Mouse (Mus musculus): ENCODE data around the gene Slc1a7. TPM values are rescaled to one million over a fixed set of nuclear protein-coding genes. Genes with fewer than 3 reads are reported as not detected.

Slc1a7 gene
- polyA plus RNA-seq, 1 experiment from 2014 or later, result not detected

DNA sequence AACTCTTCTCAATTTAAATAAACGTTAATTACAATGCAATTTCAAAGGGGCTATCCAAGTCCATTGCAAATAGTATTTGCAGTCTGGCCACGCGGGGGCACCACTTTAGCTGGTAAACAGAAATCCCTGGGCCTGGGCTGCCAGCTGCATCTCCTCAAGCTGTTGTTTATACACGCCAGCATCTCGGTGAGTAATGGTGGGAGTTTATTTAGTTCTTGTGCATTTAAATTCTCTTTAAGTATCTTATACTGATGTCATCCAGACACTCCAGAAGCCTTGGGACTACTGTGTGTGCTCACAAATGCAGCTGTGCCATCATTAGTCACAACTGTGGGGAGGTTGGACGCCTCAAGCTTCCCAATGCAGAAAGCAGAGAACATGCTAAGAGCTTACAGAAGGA is 30.8 kb upstream of the Slc1a7 start:
- no peaks in the 10 kb centered on the region for H3K4me1 ChIP-seq
- H3K36me3 ChIP-seq, result no peaks in the 10 kb centered on the region
- no peak overlapping the region for H3K9ac ChIP-seq
- no peaks in the 10 kb centered on the region for H3K27me3 ChIP-seq
- H3K27ac ChIP-seq, result no peak overlapping the region
- 24% methylated on average over 6 of the region's 6 CpGs for WGBS
- no peak for ATAC-seq (ENCODE audit: insufficient number of reproducible peaks, insufficient read depth, low FRiP score, low TSS enrichment)
- H3K9me3 ChIP-seq, result no peaks in the 10 kb centered on the region
- no peak overlapping the region for H3K4me2 ChIP-seq (replicated peaks)
- no peak overlapping the region for H3K4me3 ChIP-seq

DNA sequence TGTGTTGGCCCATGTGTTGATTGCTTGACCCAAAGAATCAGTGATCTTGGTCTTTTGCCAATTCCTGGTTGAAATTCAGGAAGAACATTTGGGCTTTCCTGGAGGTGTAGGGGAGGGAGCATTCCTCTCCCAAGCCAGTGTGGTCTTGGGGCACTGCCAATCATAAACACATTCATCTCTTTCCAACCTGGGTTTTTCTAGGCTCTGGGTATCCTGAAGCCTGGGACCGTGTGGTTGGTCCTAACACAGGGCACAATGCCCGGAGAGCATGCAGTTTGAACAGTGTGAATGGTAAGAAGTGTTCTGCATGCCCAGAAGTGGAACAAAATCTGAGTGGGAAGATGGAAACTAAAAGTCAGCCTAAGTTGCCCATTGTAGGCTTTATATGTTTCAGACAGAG is 30.0 kb upstream of the Slc1a7 start:
- Histone ChIP-seq H3K9ac (no peak overlapping the region), H3K27ac (no peak overlapping the region), H3K4me1 (no peaks in the 10 kb centered on the region), H3K4me2 (replicated peaks) (no peak overlapping the region), H3K27me3 (no peaks in the 10 kb centered on the region), H3K4me3 (no peak overlapping the region), H3K9me3 (no peaks in the 10 kb centered on the region), H3K36me3 (no peaks in the 10 kb centered on the region)
- no peak for ATAC-seq (ENCODE audit: insufficient number of reproducible peaks, insufficient read depth, low FRiP score, low TSS enrichment)
- WGBS, result 90% methylated on average over 2 of the region's 2 CpGs

GRCm38 (mm10) chr4:107942741-107943140 is 25.4 kb upstream of the Slc1a7 start:
- Histone ChIP-seq H3K36me3 (no peaks in the 10 kb centered on the region), H3K27ac (no peak overlapping the region), H3K4me2 (replicated peaks) (no peak overlapping the region), H3K4me3 (no peak overlapping the region), H3K9ac (no peak overlapping the region), H3K9me3 (no peaks in the 10 kb centered on the region), H3K27me3 (no peaks in the 10 kb centered on the region), H3K4me1 (no peaks in the 10 kb centered on the region)
- ATAC-seq (ENCODE audit: insufficient number of reproducible peaks, insufficient read depth, low FRiP score, low TSS enrichment), result no peak
- 92% methylated on average over 7 of the region's 7 CpGs for WGBS

- no peak for ATAC-seq (ENCODE audit: insufficient number of reproducible peaks, insufficient read depth, low FRiP score, low TSS enrichment)
- no peaks in the 10 kb centered on the region for H3K27me3 ChIP-seq
- no peak overlapping the region for H3K27ac ChIP-seq
These were observed 24.0 kb upstream of the Slc1a7 start for GRCm38 (mm10) chr4:107944141-107944540.

GRCm38 (mm10) chr4:107949918-107950317 is 18.2 kb upstream of the Slc1a7 start:
- Histone ChIP-seq H3K36me3 (no peaks in the 10 kb centered on the region), H3K9ac (no peak overlapping the region), H3K9me3 (no peaks in the 10 kb centered on the region), H3K27me3 (no peaks in the 10 kb centered on the region), H3K4me3 (no peak overlapping the region), H3K27ac (no peak overlapping the region), H3K4me1 (no peaks in the 10 kb centered on the region), H3K4me2 (replicated peaks) (no peak overlapping the region)
- 77% methylated on average over 4 of the region's 4 CpGs for WGBS
- ATAC-seq (ENCODE audit: insufficient number of reproducible peaks, insufficient read depth, low FRiP score, low TSS enrichment), result no peak

More at GRCm38 (mm10) chr4:107944141-107944540, 24.0 kb upstream of the Slc1a7 start:
- Histone ChIP-seq H3K4me1 (no peaks in the 10 kb centered on the region), H3K9me3 (no peaks in the 10 kb centered on the region), H3K4me2 (replicated peaks) (no peak overlapping the region), H3K36me3 (no peaks in the 10 kb centered on the region), H3K9ac (no peak overlapping the region), H3K4me3 (no peak overlapping the region)
- WGBS, result 83% methylated on average over 2 of the region's 2 CpGs

- Histone ChIP-seq H3K9me3 (no peaks in the 10 kb centered on the region), H3K4me1 (peaks cover 5% of the 10 kb centered on the region; the same call in 1 of the 2 replicates), H3K4me3 (no peak overlapping the region), H3K9ac (no peak overlapping the region), H3K27ac (no peak overlapping the region), H3K36me3 (no peaks in the 10 kb centered on the region), H3K27me3 (no peaks in the 10 kb centered on the region), H3K4me2 (replicated peaks) (no peak overlapping the region)
- ATAC-seq (ENCODE audit: insufficient number of reproducible peaks, insufficient read depth, low FRiP score, low TSS enrichment), result no peak
These were observed 15.3 kb upstream of the Slc1a7 start for GRCm38 (mm10) chr4:107952845-107953244.

- Histone ChIP-seq H3K27ac (no peak overlapping the region), H3K4me2 (replicated peaks) (no peak overlapping the region), H3K27me3 (no peaks in the 10 kb centered on the region), H3K4me1 (peaks cover 9% of the 10 kb centered on the region; the same call in 1 of the 2 replicates), H3K9ac (no peak overlapping the region), H3K9me3 (no peaks in the 10 kb centered on the region), H3K4me3 (no peak overlapping the region), H3K36me3 (no peaks in the 10 kb centered on the region)
- 60% methylated on average over 5 of the region's 5 CpGs for WGBS
- ATAC-seq (ENCODE audit: insufficient number of reproducible peaks, insufficient read depth, low FRiP score, low TSS enrichment), result no peak
These were observed 12.4 kb upstream of the Slc1a7 start for GRCm38 (mm10) chr4:107955691-107956090.

GRCm38 (mm10) chr4:107958487-107958886 is 9.6 kb upstream of the Slc1a7 start:
- no peaks in the 10 kb centered on the region for H3K36me3 ChIP-seq
- no peak overlapping the region for H3K9ac ChIP-seq
- ATAC-seq (ENCODE audit: insufficient number of reproducible peaks, insufficient read depth, low FRiP score, low TSS enrichment), result no peak
- WGBS, result 62% methylated on average over 7 of the region's 7 CpGs
- no peak overlapping the region for H3K27ac ChIP-seq
- no peak overlapping the region for H3K4me2 ChIP-seq (replicated peaks)
- H3K27me3 ChIP-seq, result no peaks in the 10 kb centered on the region
- H3K4me1 ChIP-seq, result peaks cover 25% of the 10 kb centered on the region
- H3K4me3 ChIP-seq, result no peak overlapping the region
- no peaks in the 10 kb centered on the region for H3K9me3 ChIP-seq

GRCm38 (mm10) chr4:107962044-107962732 is 5.9 kb upstream of the Slc1a7 start:
- H3K27ac ChIP-seq, result no peak overlapping the region
- H3K36me3 ChIP-seq, result no peaks in the 10 kb centered on the region
- ATAC-seq (ENCODE audit: insufficient number of reproducible peaks, insufficient read depth, low FRiP score, low TSS enrichment), result peak; percentile 28; the same call in 1 of the 2 replicates
- H3K9ac ChIP-seq, result no peak overlapping the region
- H3K9me3 ChIP-seq, result no peaks in the 10 kb centered on the region
- 58% methylated on average over 11 of the region's 11 CpGs for WGBS
- H3K4me1 ChIP-seq, result peaks cover 20% of the 10 kb centered on the region
- no peaks in the 10 kb centered on the region for H3K27me3 ChIP-seq
- H3K4me3 ChIP-seq, result no peak overlapping the region
- H3K4me2 ChIP-seq (replicated peaks), result no peak overlapping the region

DNA sequence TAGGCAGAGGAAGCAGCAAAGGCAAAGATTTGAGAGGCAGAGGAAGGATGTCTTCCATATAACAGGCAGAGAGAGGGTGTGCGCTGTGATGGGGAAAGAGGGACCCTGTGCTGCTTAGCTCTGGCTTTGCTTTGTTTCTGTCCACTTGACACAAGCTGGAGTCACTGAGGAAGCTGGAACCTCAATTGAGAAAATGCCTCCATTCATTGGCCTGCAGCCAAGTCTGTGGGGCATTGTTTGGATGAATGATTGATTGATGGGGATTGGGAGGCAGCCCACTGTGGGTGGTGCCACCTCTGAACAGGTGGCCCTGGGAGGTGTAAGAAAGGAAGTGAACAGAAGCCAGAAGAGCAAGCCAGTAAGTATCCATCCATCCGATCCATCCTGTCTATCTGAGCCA is 5.3 kb upstream of the Slc1a7 start:
- H3K27me3 ChIP-seq, result no peaks in the 10 kb centered on the region
- H3K9ac ChIP-seq, result no peak overlapping the region
- ATAC-seq (ENCODE audit: insufficient number of reproducible peaks, insufficient read depth, low FRiP score, low TSS enrichment), result no peak
- 84% methylated on average over 2 of the region's 2 CpGs for WGBS
- no peaks in the 10 kb centered on the region for H3K36me3 ChIP-seq
- H3K4me2 ChIP-seq (replicated peaks), result no peak overlapping the region
- H3K4me1 ChIP-seq, result peaks cover 20% of the 10 kb centered on the region
- H3K27ac ChIP-seq, result no peak overlapping the region
- H3K4me3 ChIP-seq, result no peak overlapping the region
- no peaks in the 10 kb centered on the region for H3K9me3 ChIP-seq

DNA sequence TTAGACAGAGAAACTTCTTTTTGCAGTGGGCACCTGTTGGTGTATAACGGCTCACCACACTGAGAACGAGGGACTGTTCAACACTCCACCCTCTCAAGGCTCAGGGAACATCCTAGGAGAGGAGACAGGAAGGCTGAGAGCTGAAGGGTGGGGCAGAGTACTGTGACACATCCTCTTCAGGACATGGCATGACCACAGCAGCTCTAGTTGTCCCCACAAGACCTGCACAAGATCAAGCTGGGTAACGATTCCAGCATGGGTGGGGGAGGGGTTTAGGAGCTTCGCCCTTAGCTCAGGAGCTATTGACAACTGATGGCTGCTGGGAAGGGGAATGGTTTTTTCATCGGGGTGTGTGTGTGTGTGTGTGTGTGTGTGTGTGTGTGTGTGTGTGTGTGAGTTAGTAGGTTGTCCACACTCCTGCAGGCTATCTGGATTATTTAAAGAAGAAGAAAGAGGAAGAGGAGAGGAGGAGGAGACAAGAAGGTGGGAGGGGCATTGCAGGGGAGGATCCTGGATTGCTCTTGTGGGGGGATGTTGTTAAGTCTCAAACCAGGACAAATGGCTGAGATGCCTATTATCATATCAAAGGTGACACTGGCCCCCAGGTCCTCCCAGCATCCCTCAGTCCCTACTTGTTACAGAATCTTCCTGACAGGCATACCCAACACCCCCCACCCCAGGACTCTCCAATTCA is 1.6 kb upstream of the Slc1a7 start:
- no peaks in the 10 kb centered on the region for H3K9me3 ChIP-seq
- no peaks in the 10 kb centered on the region; the same call in 1 of the 2 replicates for H3K27me3 ChIP-seq
- WGBS, result 59% methylated on average over 5 of the region's 5 CpGs
- ATAC-seq (ENCODE audit: insufficient number of reproducible peaks, insufficient read depth, low FRiP score, low TSS enrichment), result no peak
- no peak overlapping the region for H3K4me2 ChIP-seq (replicated peaks)
- H3K36me3 ChIP-seq, result no peaks in the 10 kb centered on the region
- no peak overlapping the region for H3K27ac ChIP-seq
- H3K4me3 ChIP-seq, result no peak overlapping the region
- peaks cover 17% of the 10 kb centered on the region for H3K4me1 ChIP-seq
- no peak overlapping the region for H3K9ac ChIP-seq

DNA sequence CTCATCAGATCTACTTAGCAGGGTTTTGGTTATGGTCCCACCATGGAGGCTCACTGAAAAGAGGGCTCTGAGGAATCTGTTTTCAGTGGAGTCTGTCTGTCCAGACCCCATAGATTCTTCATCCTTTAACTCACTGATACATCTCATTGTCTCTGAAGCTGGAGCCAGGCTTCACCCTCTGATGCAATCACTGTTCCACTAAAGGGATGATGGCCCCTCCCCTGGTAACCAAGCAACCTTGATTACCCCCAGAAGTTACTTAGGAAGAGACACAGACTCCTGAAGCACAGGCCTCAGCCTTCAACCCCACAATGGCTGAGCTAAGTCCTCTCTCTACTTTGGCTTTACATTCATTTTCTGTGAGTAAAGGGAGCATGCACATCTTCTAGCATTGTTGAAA is 1.6 kb downstream of the Slc1a7 start:
- Histone ChIP-seq H3K9ac (no peak overlapping the region), H3K4me3 (no peak overlapping the region), H3K36me3 (no peaks in the 10 kb centered on the region), H3K27ac (no peak overlapping the region), H3K9me3 (no peaks in the 10 kb centered on the region), H3K27me3 (no peaks in the 10 kb centered on the region; the same call in 1 of the 2 replicates), H3K4me2 (replicated peaks) (no peak overlapping the region), H3K4me1 (0 out of 2 replicates have a peak, but pooled peaks cover 3% of the 10 kb centered on the region)
- no peak for ATAC-seq (ENCODE audit: insufficient number of reproducible peaks, insufficient read depth, low FRiP score, low TSS enrichment)
